Mouse (Mus musculus) frontal cortex, postnatal 36 days (tissue): Measurements from ENCODE around the gene Zfp710.
"Not testable (repeated sequence)": the region's sequence is repeated elsewhere in the genome, so short reads cannot be mapped to it uniquely, and the experiment has no call there.

Experiments
- DNase-seq, 2 experiments: peaks; one replicate each; pipeline ENCODE4 v3.0.0; 2022; ENCODE audit warnings: low spot score in 2 of 2

Zfp710 gene

GRCm38 (mm10) chr7:80026990-80027635 lies 2.5 kb downstream of the Zfp710 start:
- DNase-seq, result peak; percentile 42 to 51

DNA sequence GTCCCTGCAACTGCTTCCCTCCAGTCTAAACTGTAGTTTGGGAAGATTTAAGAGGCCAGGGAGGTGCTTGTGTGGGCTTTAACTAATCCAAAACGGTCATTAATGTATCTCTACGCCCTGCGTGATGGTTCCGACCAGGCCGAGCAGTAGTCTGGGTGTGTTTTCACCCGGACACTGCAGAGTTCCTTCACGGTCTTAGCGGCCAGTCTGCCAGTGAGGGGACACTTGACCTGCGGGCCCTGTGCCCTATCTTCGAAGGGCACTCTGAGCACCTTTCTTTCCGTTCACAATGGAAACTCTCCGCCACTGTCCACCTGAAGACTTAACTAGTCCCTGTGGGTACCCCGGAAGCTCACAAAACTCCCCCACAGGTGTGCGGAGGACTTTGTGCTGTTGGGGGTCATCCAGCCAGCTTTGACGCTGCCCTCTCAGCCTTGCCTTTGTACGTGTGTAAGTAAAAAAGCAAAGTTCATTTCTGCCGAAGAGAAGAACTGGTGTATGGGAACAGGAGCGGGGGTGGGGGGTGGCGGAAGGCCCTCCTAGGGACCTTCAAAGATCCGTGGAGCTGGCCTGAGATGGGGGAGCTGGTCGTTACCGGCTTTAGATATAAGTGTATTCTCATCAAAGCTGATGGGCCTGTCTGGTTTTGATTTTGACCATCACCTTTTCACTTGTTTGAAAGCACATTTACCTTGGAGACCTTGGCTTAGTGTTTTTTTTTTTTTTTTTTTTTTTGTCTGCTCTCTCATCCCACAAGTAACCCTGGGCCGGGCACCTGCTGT lies 3.2 kb downstream of the Zfp710 start:
- DNase-seq, result no peak

- no peak for DNase-seq
These were observed 3.8 kb downstream of the Zfp710 start for GRCm38 (mm10) chr7:80028418-80028720.

DNA sequence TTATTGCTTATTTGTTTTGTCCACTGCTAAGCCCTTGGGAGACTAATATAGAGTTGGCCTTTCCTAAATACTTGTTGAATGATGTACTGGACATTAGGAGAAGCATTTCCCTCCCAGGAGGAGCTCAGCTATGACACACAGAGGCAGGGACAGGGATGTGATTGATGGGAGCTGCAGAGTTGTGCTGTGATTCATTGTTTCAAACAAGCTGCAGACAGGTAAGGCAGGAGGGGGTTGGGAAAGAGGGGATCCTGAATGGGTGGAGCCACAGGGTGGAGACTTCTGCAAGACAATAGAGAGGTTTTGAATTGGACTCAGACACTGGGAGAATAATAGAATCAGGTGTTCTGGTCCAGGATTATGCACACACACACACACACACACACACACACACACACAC lies 5.4 kb downstream of the Zfp710 start:
- DNase-seq, result no peak

GRCm38 (mm10) chr7:80030486-80030885 lies 5.9 kb downstream of the Zfp710 start:
- no peak for DNase-seq

- DNase-seq, result no peak
These were observed 6.4 kb downstream of the Zfp710 start for GRCm38 (mm10) chr7:80030987-80031386.

- no peak for DNase-seq
These were observed 6.9 kb downstream of the Zfp710 start for GRCm38 (mm10) chr7:80031478-80031877.

DNA sequence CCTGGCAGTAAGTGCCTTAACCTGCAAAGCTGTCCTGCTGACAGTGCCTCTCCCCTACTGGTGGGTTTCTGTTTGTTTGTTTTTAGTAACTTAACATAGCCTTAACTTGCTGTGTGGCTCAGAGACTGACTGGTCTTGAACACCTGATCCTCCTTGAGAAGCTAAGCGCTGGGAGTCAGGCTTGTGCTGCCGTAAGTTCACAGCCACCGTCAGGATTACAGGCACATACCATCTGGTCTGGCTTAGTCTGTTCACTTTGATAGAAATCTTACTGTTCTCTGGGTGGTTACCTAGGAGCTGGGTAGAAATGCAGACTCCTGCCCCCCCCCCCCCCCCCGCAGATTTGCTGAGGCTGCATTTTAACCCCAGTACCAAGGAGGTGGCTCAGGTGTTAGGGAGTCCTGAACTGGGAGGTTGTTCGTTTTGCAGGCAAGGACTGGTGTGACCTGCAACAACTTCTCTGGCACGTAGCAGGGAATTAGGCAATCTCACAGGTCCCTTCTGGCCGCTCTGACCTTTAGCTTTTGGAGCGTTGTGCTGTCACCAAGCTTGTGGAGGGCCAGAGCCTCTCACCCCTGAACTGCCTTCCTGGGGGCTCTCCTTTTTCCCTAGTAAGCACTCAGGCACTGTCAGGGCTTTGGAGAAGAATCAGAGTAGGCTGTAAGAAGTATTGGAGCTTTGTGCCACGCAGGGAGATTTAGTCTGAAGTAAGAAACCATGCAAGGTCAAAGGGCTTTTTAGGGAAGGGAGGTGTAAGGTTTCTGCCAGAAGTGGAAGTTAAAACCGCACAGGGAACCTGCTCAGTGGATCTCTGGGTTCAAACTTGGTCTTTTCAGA lies 7.8 kb downstream of the Zfp710 start:
- DNase-seq, result no peak

DNA sequence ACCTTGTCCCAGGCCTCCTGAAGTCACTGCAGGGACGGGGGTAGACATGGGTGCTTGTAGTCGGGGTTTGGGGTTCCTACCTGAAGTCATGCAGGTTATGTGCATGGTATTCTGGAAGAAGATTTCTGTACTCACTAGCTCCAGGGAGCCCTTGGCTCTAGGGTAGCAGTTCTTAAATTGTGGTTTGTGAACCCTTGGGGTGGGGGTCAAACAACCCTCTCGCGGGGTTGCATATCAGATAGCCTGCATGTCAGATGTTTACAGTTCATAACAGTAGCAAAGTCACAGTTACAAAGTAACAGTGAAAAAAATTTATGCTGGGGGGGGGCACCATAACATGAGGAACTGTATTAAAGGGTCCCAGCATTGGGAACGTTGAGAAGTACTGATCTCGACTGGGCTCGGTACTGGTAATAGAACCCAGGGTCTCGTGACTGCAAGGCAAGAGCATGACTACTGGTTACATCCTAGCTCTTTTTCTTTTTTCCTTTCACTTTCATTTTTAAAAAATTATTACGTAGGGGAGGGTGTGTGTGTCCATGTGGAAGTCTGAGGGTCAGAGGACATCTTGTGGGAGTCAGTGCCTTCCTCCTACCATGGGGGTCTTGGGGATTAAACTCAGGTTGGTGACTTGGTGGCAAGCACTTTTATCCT lies 8.6 kb downstream of the Zfp710 start:
- DNase-seq, result no peak

DNA sequence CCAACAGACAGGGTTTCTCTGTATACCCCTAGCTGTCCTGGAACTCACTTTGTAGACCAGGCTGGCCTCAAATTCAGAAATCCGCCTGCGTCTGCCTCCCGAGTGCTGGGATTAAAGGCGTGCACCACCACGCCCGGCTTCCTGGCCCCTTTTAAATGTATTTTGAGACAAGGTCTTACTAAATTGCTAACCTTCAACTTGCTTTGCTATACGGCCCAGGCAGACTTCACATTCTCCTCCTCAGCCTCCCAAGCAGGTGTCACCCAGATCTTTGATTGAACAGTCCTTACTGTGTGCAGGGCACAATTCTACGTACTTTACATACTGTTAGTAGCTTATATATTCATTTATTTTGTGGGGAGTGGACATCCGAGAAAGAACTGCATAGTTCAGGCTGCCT lies 9.2 kb downstream of the Zfp710 start:
- no peak for DNase-seq

DNA sequence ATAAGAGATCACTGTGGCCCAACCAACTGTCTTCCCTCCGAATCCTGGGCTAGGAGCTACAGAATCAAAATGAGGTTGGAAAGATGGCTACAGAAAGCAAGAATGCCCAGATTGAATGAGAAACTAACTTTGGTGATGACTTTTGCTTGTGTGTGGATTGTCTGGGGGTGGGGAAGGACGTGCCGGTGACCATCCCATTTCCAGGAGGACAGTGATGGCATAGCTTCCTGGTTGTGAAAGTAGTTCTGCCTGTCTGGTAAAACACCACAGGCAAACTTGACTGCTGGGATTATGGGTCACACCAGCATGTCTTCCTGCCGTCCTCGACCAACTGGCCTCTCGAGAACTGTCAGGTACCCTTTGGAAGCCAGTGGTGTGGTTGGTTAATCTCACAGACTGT lies 10.5 kb downstream of the Zfp710 start:
- no peak for DNase-seq

- no peak for DNase-seq
These were observed 11.1 kb downstream of the Zfp710 start for GRCm38 (mm10) chr7:80035748-80036147.

DNA sequence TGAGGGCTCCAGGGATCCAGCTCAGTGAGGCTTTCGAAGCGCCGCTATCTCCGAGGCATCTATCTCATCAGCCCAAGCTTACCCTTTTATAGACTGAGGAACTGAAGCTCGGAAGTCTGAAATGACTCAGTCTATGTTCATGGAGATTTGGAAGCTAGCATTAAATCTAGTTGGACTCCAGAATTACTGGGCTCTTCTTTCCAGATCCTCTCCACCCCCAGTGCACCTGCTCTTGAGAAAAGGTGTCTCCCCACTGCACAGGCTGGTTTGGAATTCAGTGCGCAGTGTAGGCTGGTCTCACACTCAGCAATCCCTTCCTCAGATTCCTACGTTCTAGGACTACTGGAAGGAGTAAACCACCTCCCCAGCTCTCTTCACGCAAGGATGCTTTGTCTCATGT lies 15.1 kb downstream of the Zfp710 start:
- DNase-seq, result peak; percentile 30 to 35

- no peak for DNase-seq
These were observed 19.6 kb downstream of the Zfp710 start for GRCm38 (mm10) chr7:80044170-80044569.

DNA sequence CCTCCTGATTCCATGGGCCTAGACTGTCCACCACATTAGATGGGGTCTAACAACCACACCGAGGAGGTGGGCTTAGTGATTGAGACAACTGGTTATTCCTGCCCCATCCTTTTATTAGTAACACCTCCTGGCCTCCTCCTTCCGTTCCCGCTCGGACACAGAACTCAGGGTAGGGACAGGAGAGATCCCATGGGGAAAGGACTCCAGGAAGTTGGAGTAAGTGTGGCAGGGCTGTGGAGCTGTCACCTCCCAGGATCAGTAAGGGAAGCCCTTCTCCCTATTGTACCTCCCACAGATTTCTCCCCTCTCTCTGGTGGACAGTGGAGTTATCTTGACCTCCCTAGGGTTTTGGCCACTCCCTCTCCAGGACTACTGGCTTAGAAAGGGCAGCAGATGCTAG lies 22.4 kb downstream of the Zfp710 start:
- DNase-seq, result no peak

DNA sequence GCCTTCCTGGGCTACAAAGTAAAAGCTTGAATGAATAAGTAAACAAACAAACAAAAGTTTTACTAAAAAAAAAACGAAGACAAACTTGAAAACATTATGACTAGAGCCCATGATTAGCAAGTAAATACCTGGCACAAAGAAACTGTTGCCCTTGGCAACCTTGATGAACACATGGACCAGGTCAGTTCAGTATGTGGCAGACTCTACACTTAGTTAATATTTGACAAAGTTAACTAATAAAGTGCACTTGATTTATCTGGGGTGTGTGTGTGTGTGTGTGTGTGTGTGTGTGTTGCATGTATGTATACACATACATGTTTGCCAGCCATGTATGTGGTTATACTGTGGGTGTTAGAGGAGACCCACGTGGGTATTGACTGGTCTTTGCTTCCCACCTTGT lies 25.1 kb downstream of the Zfp710 start:
- DNase-seq, result no peak

- not testable (repeated sequence) for DNase-seq
These were observed 25.8 kb downstream of the Zfp710 start for GRCm38 (mm10) chr7:80050382-80050781.

- DNase-seq, result no peak
These were observed 27.2 kb downstream of the Zfp710 start for GRCm38 (mm10) chr7:80051835-80052234.

DNA sequence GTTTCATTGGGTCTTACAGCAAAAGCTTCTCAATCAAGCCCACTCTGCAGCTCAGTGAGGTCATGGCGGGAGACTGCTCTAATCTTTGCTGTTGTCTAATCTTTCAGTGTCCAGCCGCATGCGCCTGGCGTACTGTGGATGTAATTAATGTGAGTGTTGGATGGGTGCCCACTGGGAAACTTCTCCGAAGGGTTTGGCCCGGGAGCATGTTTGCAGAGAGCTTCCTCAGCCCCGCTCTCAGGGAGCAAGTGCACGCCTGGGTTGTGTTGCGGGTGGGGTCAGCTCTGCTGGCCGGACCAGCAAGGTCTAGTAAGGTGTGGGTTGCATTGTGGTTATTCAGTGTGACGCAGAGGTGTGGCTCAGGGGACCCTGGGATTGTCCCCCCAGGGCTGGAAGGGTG lies 27.6 kb downstream of the Zfp710 start:
- DNase-seq, result no peak

DNA sequence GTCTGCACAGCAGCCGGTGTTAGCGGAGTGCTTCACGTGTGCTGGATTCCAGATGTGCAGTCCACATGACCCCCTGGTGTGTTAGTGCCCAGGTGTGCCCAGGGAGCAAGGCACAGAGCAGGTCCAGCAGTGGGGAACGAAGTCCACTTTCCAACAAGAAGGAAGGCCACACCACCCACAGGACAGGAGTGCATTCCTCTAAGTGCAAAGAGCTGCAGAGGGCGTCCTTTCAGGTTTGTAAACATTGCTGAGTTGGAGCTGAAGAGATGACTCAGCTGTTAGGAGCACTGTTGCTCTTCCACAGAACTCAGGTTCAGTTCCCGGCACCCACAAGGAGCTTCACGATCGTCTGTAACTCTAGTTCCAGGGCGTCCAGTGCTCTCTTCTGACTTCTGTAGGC lies 28.5 kb downstream of the Zfp710 start:
- DNase-seq, result no peak

DNA sequence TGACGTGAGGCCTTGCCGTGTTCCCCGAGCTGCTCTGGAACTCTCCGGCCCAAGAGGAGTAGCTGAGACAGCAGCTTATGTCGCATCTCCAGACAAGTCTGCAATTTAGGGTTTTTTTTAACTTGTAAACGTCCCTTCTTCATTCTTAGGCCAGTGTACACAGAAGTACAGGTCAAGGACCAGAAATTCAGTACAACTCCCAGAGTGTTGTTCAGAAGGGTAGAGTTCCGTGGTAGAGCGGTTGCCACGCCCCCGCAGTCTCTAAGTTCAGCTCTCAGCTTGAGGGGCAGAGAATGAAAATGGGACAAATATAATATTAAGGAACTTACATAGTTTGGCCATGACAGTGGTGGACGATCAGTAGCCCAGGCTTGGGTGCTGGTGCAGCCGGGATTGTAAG lies 31.2 kb downstream of the Zfp710 start:
- no peak for DNase-seq

GRCm38 (mm10) chr7:80057002-80057691 lies 32.5 kb downstream of the Zfp710 start:
- DNase-seq, result no peak
